Mouse (Mus musculus): ENCODE results near the gene Ccdc122.
A peak's percentile ranks its signal among the peaks of the same experiment; 100 is the strongest.

DNA sequence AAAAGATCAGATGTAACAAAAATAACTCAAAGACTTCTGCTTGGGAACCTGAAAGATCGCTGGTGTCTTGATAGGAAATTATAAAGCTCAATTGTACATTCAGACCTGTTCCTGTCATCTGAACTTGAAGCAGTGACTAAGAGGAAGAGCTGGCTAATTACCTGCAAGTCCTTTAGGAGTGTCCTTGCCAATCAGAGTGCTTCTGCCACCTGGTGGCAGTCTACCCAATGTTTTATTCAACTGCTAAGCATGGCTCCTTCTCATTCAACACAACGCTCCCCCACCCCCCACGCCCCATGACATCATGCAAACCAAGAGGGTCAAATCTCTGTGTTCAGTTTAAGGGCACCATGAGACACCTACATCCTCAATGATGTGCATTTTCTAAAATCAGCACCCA lies 28.3 kb upstream of the Ccdc122 start:
- TF ChIP-seq CTCF (IDR thresholded peaks at IDR 0.05; ENCODE audit: low read depth), result peak; percentile 88
- no peak for TF ChIP-seq EP300 (optimal IDR thresholded peaks at IDR 0.05)

All from stomach, postnatal 0 days (tissue).